Mouse (Mus musculus) intestine, postnatal 0 days (tissue): ENCODE measurements at regions not wholly inside any gene's neighbourhood (a gene's known extent, or its start where the extent isn't known, plus 50 kb on each side); places are given as distances from the start of the nearest gene placed in this dataset.
A peak's percentile ranks its signal among the peaks of the same experiment; 100 is the strongest.

Experiments
- ATAC-seq: fragments of 200-750 bp; cut with Nextera tagmentation; 2 replicates; pipeline ENCODE4 v1.8.0; 2017; ENCODE audit warnings: mild to moderate bottlenecking, moderate TSS enrichment, moderate library complexity
- H3K27ac ChIP-seq: fragments of 300-500 bp; sonication (generic); 2 replicates; pipeline ENCODE4 v1.5.1; 2014; ENCODE audit warnings: mild to moderate bottlenecking, low read depth, low read length, moderate library complexity
- H3K27me3 ChIP-seq: fragments of 300-500 bp; sonication (generic); replicated peaks from 2 replicates; pipeline ENCODE4 v1.6.1; 2014; ENCODE audit warnings: low read length, mixed read lengths; ENCODE audit not compliant: control insufficient read depth, insufficient read depth
- H3K36me3 ChIP-seq: fragments of 300-500 bp; sonication (generic); 2 replicates; pipeline ENCODE4 v1.6.1; 2014; ENCODE audit warnings: mild to moderate bottlenecking, moderate library complexity; ENCODE audit not compliant: control insufficient read depth, insufficient read depth
- H3K4me1 ChIP-seq: fragments of 300-500 bp; sonication (generic); replicated peaks from 2 replicates; pipeline ENCODE4 v1.6.1; 2014; ENCODE audit warnings: antibody characterized with exemption, low read length, mixed read lengths; ENCODE audit not compliant: control insufficient read depth, insufficient read depth
- H3K4me2 ChIP-seq: fragments of 300-500 bp; sonication (generic); replicated peaks from 2 replicates; pipeline ENCODE4 v1.6.1; 2014; ENCODE audit warnings: low read depth, mild to moderate bottlenecking, moderate library complexity
- H3K4me3 ChIP-seq: fragments of 300-500 bp; sonication (generic); 2 replicates; pipeline ENCODE4 v1.5.1; 2014; ENCODE audit warnings: low read depth, low read length
- H3K9ac ChIP-seq: fragments of 300-500 bp; sonication (generic); 2 replicates; pipeline ENCODE4 v1.6.1; 2014; ENCODE audit warnings: mild to moderate bottlenecking, low read depth, low read length
- H3K9me3 ChIP-seq: fragments of 300-500 bp; sonication (generic); 2 replicates; pipeline ENCODE4 v1.6.1; 2016; ENCODE audit warnings: mixed run types; ENCODE audit not compliant: control insufficient read depth
- CTCF ChIP-seq: sonication (generic); IDR thresholded peaks from 2 replicates; pipeline ENCODE4 v1.5.1; 2016; ENCODE audit warnings: low read depth, mild to moderate bottlenecking, control low read depth, antibody characterized with exemption, moderate library complexity
- WGBS: fragments of 180-500 bp; shearing (Covaris S2); extraction: QIAGEN DNeasy Blood & Tissue Kit; methylation state at CpG from one replicate; pipeline ENCODE4 v1.1.7; 2014; 5-methylcytosine and 5-hydroxymethylcytosine counted together

GRCm38 (mm10) chr11:17460920-17461279, 203.5 kb downstream of the C1d start:
- H3K4me1 ChIP-seq, result no peaks in the 10 kb centered on the region
- no peaks in the 10 kb centered on the region for H3K27me3 ChIP-seq
- no peak overlapping the region for H3K4me3 ChIP-seq
- no peaks in the 10 kb centered on the region for H3K9me3 ChIP-seq
- ATAC-seq, result no peak
- 10% methylated on average over 13 of the region's 13 CpGs for WGBS
- no peak overlapping the region for H3K27ac ChIP-seq
- TF ChIP-seq CTCF, result no peak
- H3K9ac ChIP-seq, result no peak overlapping the region
- H3K36me3 ChIP-seq, result no peaks in the 10 kb centered on the region
- peak overlapping the region; percentile 54 for H3K4me2 ChIP-seq

DNA sequence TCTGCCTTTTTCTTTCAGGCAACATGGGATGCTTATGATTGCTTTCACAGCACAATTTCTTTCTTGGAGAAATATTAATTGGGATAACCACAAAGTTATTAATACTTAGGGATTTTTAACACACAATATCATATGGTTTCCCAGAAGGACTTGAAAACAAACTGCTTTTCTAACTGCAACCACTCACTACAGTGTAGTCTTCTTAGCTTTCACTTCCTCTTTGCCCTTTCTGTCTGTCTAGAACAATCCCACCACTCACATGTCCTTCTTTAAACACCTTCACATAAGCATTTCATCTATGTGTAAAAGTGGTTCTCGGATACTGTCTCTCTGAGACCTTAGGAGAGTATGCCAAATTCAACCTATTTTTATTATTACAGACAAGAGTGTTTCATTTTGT, 204.3 kb downstream of the C1d start:
- TF ChIP-seq CTCF, result no peak
- ATAC-seq, result no peak
- no peaks in the 10 kb centered on the region for H3K27me3 ChIP-seq
- no peaks in the 10 kb centered on the region for H3K4me1 ChIP-seq
- H3K27ac ChIP-seq, result no peak overlapping the region
- no peaks in the 10 kb centered on the region for H3K36me3 ChIP-seq
- no peak overlapping the region for H3K9ac ChIP-seq
- no peak overlapping the region for H3K4me3 ChIP-seq
- no peak overlapping the region for H3K4me2 ChIP-seq
- 89% methylated on average over 1 of the region's 1 CpGs for WGBS
- no peaks in the 10 kb centered on the region for H3K9me3 ChIP-seq

DNA sequence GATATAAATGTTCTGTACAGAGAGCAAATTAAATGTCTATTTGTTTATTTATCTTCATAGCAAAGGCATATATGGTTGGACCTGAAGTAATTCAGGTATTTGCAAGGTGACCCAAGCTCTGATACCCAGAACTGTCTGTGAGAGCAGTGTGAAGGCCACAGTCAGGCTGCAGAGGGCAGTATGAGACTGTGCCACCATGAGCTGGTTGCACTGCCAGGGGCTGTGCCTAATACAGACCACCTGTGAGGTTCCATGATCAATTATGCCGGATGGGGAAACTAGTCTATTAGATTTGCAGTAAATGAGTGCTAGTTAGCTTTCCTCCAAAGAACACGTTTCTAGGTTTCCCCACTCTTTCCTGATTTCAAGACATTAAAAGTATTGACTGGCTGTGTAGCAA, 207.5 kb downstream of the C1d start:
- no peaks in the 10 kb centered on the region for H3K9me3 ChIP-seq
- H3K4me1 ChIP-seq, result no peaks in the 10 kb centered on the region
- H3K4me3 ChIP-seq, result no peak overlapping the region
- H3K27ac ChIP-seq, result no peak overlapping the region
- peak; percentile 79 for TF ChIP-seq CTCF
- no peaks in the 10 kb centered on the region for H3K36me3 ChIP-seq
- ATAC-seq, result no peak
- H3K4me2 ChIP-seq, result no peak overlapping the region
- WGBS, result 53% methylated on average over 2 of the region's 2 CpGs
- H3K27me3 ChIP-seq, result no peaks in the 10 kb centered on the region
- no peak overlapping the region for H3K9ac ChIP-seq

DNA sequence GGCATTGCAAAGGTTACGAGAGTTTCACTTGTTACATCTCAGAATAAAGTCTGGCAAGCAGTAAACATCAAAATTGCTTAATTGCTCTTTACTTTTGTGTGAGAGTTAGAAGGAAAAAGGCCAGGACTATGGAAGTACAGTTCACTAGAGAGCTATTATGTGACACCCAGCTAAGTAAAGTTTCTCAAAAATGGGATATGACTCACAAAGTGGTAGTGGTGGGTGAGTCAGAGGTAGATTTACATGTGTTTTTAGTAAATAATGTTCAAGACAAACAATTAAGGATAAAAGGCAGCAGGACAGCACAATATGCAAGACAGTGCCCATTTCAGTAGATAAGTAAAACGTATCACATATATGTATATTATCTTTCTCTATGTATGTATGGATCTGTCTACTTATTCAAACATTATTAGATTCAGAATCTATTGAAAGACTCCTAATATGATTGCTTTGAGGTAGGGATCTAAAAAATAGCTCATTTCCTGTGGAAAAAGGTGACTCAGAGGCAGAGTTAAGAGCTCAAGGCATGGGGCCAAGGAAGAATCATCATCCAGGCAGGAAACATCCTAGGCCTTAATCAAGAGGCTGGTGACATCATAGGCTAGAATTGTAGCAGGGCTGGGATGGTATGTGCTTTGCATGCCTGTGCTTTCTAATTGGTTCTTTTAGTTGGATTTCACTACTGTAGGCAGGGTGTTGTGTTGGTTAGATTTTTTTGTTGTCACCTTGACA, 211.2 kb downstream of the C1d start:
- Histone ChIP-seq H3K27me3 (no peaks in the 10 kb centered on the region), H3K9me3 (no peaks in the 10 kb centered on the region), H3K4me2 (no peak overlapping the region), H3K27ac (no peak overlapping the region), H3K9ac (no peak overlapping the region), H3K4me1 (no peaks in the 10 kb centered on the region), H3K36me3 (no peaks in the 10 kb centered on the region), H3K4me3 (no peak overlapping the region)
- 81% methylated on average over 2 of the region's 2 CpGs for WGBS
- no peak for ATAC-seq
- TF ChIP-seq CTCF, result no peak

GRCm38 (mm10) chr11:17481436-17481996, 224.1 kb downstream of the C1d start:
- H3K27ac ChIP-seq, result no peak overlapping the region
- no peak for ATAC-seq

GRCm38 (mm10) chr11:17483849-17484441, 226.6 kb downstream of the C1d start:
- H3K9ac ChIP-seq, result no peak overlapping the region
- ATAC-seq, result peak; percentile 53

More at GRCm38 (mm10) chr11:17481436-17481996, 224.1 kb downstream of the C1d start:
- no peak for TF ChIP-seq CTCF
- H3K27me3 ChIP-seq, result no peaks in the 10 kb centered on the region
- H3K4me3 ChIP-seq, result no peak overlapping the region
- H3K36me3 ChIP-seq, result no peaks in the 10 kb centered on the region
- no peaks in the 10 kb centered on the region for H3K9me3 ChIP-seq
- H3K4me2 ChIP-seq, result no peak overlapping the region
- WGBS, result 44% methylated on average over 4 of the region's 4 CpGs
- no peak overlapping the region for H3K9ac ChIP-seq
- H3K4me1 ChIP-seq, result no peaks in the 10 kb centered on the region

More at GRCm38 (mm10) chr11:17483849-17484441, 226.6 kb downstream of the C1d start:
- no peaks in the 10 kb centered on the region for H3K36me3 ChIP-seq
- H3K4me1 ChIP-seq, result no peaks in the 10 kb centered on the region
- no peak overlapping the region for H3K27ac ChIP-seq
- TF ChIP-seq CTCF, result 0 out of 2 replicates have a peak, but pooled peaks have one; percentile 23
- WGBS, result 53% methylated on average over 3 of the region's 3 CpGs
- H3K4me2 ChIP-seq, result no peak overlapping the region
- H3K4me3 ChIP-seq, result no peak overlapping the region
- H3K27me3 ChIP-seq, result no peaks in the 10 kb centered on the region
- H3K9me3 ChIP-seq, result no peaks in the 10 kb centered on the region
